Mouse (Mus musculus): ENCODE measurements around the gene Fgf15.
"Not testable (repeated sequence)": the region's sequence is repeated elsewhere in the genome, so short reads cannot be mapped to it uniquely, and the experiment has no call there.

The Fgf15 gene

GRCm38 (mm10) chr7:144891863-144892262, 4.5 kb upstream of the Fgf15 start:
- peak; percentile 36 for DNase-seq

DNA sequence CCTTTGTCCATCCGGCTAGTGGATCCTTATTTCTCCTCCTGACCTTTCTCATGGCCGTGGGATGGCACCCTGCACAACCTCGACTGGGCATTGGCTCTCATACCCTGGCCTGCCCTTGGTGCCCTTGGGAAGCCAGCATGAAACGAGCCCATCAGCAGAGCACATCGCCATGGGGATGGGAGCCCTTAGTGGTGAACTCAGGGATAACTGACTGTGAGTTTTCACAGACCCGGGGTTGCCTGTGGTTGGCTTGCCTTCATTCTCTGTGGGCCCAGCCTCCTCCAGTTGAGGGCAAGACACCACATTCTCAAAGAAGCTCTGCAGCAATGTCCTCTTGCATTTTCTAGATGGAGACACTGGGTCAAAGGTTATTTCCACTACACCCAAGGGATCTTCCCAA, 4.0 kb upstream of the Fgf15 start:
- no peak for DNase-seq

- DNase-seq = no peak
These were observed 2.1 kb upstream of the Fgf15 start for GRCm38 (mm10) chr7:144894191-144894590.

GRCm38 (mm10) chr7:144894706-144895105, 1.6 kb upstream of the Fgf15 start:
- no peak for DNase-seq

DNA sequence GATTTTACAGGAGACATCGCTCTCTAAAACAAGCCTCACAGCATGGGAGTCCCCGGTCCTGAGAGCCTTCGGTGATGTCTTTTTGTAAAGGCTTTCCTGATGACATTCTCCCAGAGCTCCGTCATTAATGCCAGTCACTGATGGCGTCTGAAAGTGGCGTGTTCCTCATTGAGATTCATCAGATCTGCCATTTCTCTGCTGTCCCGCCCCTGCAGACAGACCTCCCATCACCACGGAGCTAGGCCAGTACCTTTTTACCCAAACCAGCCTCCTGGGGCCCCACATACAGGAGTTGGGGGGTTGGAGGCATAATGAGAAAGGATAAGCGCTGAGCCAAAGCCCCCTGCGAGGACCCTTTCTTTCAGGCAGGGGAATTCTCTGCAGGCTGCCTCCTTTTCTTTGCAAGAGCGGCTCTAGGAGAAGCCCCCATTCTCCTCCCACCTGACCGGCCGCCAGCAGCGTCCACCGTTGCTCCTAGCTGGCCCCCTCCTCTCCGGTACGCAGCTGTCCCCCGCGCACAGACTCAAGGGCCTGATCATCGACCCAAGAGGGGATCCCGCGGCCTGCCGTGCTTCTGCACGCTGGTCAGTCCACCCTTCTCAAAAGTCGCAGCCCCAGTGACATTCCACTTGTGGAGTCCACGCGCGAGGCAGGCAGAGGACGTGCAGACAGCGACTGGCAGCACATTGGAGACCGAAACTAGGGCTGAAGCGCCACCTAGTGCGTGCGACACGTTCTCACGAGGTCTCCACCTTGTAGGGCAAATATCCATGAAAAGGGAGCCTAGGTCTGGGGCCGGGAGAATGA, 823 bp upstream of the Fgf15 start:
- peak; percentile 69 for DNase-seq

- no peak for DNase-seq
These were observed 2.2 kb downstream of the Fgf15 start for GRCm38 (mm10) chr7:144898506-144898905.

GRCm38 (mm10) chr7:144905514-144905913, 9.2 kb downstream of the Fgf15 start:
- not testable (repeated sequence) for DNase-seq

DNA sequence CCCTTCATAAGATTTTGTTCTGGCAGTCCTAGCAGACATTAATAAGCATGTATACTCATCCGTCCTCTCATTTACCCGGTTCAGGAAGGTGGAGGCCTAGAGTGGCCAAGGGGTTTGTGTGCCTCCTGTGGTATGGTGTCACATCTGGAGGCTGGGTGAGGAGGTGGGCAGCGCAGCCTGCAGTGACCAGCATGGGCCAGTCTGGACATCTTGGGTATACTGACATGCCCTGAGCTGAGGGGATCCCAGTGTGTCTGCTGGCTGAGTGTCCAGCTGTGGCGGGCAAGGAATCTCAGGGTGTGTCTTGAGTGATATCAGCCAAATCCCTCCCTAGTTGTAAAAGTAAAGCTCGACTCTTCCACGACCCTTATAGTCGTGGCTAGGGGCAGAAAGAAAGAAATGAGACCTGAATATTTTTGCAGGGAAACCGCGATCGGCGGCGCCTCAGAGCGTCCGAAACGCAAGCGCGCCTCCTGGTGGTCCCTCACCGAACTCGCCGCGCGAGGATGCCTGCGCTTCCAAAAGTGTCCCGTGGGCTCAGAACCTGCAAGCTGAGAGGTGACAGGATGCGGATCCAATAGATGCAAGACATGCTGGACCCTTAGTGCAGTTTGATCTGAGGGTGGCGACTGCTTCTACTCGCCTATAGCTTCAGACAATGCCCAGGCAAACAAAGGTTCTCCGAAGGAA, 10.5 kb downstream of the Fgf15 start:
- peak; percentile 52 for DNase-seq

GRCm38 (mm10) chr7:144907793-144908192, 11.5 kb downstream of the Fgf15 start:
- DNase-seq = no peak

- peak; percentile 59 for DNase-seq
These were observed 12.4 kb downstream of the Fgf15 start for GRCm38 (mm10) chr7:144908705-144909104.

GRCm38 (mm10) chr7:144911121-144911520, 14.8 kb downstream of the Fgf15 start:
- DNase-seq = peak; percentile 39

DNA sequence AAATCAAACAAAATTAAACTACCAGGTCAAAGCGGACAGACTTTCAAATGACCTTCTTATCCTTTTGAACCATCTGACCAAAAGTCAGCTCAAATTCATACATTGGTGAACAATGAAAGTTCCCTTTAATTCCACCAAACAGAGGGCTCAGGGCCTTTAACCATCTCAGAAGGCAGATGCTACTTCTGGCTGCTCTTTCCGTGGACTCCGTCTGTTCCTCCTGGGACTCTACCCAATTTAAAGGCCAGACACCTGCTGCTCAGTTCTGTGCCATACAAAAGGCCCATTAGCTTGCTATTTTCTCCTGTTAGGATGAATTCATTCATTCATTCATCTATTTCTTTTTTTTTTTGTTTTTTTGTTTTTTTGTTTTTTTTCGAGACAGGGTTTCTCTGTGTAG, 16.6 kb downstream of the Fgf15 start:
- DNase-seq = no peak

GRCm38 (mm10) chr7:144914296-144914947, 18.1 kb downstream of the Fgf15 start:
- DNase-seq = peak; percentile 87

- DNase-seq = peak; percentile 93
These were observed 18.8 kb downstream of the Fgf15 start, which contains the start of gene LTO1 for GRCm38 (mm10) chr7:144914948-144915750. TSS of gene LTO1 (plus strand) at chr7:144915100.

GRCm38 (mm10) chr7:144918823-144919222, 22.5 kb downstream of the Fgf15 start:
- DNase-seq = no peak

DNA sequence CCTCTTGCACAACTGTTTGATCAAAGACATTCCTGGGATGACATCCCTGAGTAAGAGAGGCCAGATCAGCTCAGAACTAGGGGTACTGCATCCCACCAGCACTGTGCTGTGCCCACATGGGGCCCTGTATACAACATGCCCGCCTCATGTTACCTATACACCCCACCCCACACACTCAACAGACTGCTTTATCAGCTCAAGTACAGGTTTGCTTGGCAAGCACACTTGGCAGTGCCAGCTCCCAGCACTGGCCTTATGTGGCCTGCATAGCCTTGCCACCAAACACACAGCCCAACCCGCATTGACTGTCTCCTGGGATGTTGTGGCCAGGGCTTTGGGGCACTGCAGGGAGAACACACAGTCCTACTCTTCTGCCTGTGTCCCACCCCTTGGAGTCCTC, 31.3 kb downstream of the Fgf15 start:
- DNase-seq = no peak

DNA sequence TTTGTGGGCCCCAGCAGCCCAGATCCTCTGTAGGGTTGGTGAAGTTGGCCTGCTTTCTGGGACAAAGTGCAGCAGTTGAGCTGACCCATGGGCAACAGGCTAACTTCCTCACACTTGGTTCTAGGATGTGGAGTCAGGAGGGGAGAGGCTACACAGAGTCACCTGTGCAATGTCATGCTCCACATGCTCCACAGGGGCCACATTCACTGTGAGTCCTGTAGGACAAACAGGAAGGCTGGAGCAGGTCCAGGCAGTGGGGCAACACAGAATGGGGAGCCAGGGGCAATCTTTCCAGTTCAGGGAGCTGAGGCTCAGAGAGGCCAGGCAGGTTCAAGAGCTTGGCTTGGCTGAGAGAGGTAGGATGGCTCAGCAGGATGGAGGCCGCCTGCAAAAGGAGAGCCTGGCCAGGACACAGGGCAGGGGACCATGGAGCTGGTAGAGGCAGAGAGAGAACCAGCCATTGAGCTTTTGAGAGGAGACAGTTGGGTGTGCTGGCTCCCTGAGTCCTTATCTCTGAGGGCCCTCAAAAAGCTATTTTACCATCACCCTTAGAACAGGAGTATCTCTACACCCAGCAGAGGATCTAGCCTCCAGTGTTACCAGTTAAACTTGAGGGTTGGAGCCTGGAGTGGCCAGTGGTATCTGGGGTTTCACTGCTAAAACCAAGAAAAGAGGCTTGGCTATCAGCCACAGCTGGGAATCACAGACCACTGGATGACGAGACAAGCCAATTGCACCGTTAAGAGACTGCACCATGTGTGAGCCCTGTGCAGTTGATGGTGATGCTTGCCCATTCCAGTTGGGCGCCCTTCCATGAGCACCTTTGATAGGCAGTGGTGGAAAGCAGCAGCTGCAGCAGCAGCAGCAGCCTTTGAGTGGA, 31.9 kb downstream of the Fgf15 start:
- no peak for DNase-seq

DNA sequence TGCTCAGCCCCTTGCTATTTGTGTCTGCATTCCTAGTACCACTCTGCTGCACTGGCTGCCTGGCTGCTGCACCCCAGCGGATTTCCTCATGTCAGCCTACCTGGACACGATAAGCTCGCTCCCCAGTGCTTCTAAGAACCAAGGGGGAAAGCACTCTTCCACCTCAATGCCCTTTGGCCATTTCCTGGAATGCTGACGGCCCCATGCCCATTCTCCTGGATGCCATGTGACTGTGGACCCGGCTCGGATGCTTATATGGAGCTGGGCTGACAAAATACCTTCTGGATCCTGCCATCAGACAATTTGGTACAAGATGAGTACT, 32.5 kb downstream of the Fgf15 start:
- DNase-seq = no peak

GRCm38 (mm10) chr7:144929506-144929905, 33.2 kb downstream of the Fgf15 start:
- no peak for DNase-seq

GRCm38 (mm10) chr7:144929931-144930330, 33.6 kb downstream of the Fgf15 start:
- DNase-seq = no peak

GRCm38 (mm10) chr7:144931778-144932177, 35.4 kb downstream of the Fgf15 start:
- no peak for DNase-seq

- no peak for DNase-seq
These were observed 36.1 kb downstream of the Fgf15 start for GRCm38 (mm10) chr7:144932389-144932937.
